Mouse (Mus musculus): ENCODE measurements around the gene Akr1c13.

Gene Akr1c13

GRCm38 (mm10) chr13:4233536-4234172 is 42.7 kb downstream of the Akr1c13 start:
- no peak for DNase-seq (ENCODE audit: extremely low read depth, insufficient read length, low spot score)

DNA sequence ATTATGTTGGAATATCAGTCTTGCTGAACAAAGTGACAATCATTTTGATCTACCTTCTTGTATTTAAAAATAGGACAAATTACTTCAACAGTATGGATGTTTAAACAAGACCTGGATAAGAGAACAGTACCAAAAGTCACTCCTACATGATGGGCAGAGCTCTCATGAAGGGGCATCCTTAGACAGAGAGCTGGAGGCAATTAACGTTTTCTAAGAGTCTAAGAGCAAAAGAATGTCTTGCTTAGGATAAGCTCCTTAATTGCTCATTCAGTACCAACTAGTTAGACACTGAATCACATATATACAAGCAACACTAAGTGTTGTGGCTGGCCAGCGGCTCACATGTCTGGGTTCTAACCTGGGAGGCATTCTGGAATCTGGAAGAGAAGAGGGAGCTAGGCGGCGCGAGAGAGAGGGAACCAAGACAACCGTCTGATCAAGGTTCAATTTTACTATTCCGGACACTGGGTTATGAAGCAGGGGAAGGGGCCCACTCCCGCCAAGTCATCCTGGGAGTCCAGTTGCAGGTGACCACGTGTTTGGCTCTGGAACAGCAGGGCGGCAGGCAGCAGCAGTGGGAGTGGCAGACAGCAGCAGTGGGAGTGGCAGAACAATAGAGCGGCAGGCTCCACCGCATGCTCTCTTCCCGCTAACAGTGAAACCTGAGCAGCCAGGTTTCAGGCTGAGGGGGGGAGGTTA is 54.1 kb downstream of the Akr1c13 start:
- no peak for DNase-seq (ENCODE audit: extremely low read depth, insufficient read length, low spot score)

DNA sequence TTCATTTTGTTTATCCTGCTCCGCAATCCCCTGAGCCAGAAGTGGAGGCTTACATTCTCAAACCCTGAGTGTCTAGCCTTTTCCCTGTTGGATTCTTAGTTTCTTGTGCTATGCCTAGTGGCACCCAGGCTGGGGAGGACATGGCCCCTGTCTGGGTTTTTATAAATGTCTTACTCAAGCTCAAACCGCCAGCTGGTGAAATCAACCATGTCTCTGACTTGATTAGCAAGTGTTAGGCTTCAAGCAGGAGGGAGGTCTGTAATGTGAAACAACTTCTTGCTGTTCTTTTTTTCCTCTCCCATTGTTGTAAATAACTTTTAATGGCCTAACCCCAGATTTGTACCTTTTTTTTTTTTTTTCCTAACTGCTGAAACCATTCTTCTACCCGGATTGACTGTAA is 58.4 kb downstream of the Akr1c13 start:
- DNase-seq (ENCODE audit: extremely low read depth, insufficient read length, low spot score): no peak
